17 mouse cellular contexts compared by ENCODE assay signal in the genomic region with DNA sequence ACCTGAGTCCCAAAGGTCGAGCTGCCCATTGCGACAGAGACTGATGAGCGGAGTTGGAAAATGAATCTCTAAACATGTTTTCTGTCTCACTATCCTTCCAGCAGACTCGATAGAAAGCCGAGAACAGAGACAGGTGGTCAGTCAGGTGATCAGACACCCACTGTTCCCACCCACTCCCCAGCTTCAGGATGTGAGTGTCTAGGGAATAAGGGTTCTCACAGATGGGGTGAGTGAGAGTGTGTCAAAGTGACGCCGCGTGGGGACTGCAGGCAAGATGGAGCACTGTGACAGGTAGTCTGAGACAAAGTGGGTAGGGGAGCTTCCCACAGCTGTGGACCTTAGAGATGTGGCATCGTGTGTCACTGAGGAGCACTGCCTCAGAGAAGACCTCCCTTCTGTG.
A peak's percentile ranks its signal among the peaks of the same experiment; 100 is the strongest.
DNase-seq lines count a peak whose midpoint lies in the region; ATAC-seq lines count a peak whose summit lies in the region.
"Had no signal": no experiment of that assay in that cellular context is flagged by ENCODE, and none has a peak within 500 bp of the region (broad histone marks: within the 10 kb centered on the region; RNA-seq: fewer than 3 reads in every experiment).

No protein-coding gene starts in this region.

- H3K27me3 ChIP-seq in megakaryocyte, embryonic 14.5 days (replicated peaks), result peaks cover 4% of the 10 kb centered on the region
- H3K27me3 ChIP-seq: embryonic facial prominence, embryonic 12.5 days had no signal

- no peak for ATAC-seq in megakaryocyte, adult 5-6 weeks (ENCODE audit: poor library complexity, severe bottlenecking)

- no peaks in the 10 kb centered on the region for H3K36me3 ChIP-seq in megakaryocyte, embryonic 14.5 days (replicated peaks; ENCODE audit: low read length)
- H3K36me3 ChIP-seq: embryonic facial prominence, embryonic 12.5 days; heart, embryonic 15.5 days; midbrain, embryonic 10.5 days; neural tube, embryonic 12.5 days had no signal

- DNase-seq in cerebellum, adult 8-10 months, result peak; percentile 21
- DNase-seq in cerebellum, postnatal 36 days, result no peak
- DNase-seq in heart, adult 11 months, result peak; percentile 11
- no peak for DNase-seq in heart, adult 8-10 months (ENCODE audit: low spot score)
- no peak for DNase-seq in c-Kit-positive CD71-positive TER-119-positive erythroid progenitor cells, embryonic 14.5 days (ENCODE audit: low spot score)
- DNase-seq: adrenal gland, adult 2 months; heart, adult 18-20 months; kidney, adult 9 months; kidney, postnatal 4 days; lung, adult 18-20 months; thymus, postnatal 4 days had no signal

- peak overlapping the region; percentile 34 for H3K4me3 ChIP-seq in megakaryocyte, embryonic 14.5 days (replicated peaks)
- H3K4me3 ChIP-seq: embryonic facial prominence, embryonic 12.5 days; heart, embryonic 15.5 days; midbrain, embryonic 10.5 days; neural tube, embryonic 12.5 days had no signal

- H3K4me1 ChIP-seq in megakaryocyte, embryonic 14.5 days, result no peaks in the 10 kb centered on the region
- H3K4me1 ChIP-seq: heart, embryonic 15.5 days; neural tube, embryonic 12.5 days had no signal

- peaks cover 65% of the 10 kb centered on the region for H3K9me3 ChIP-seq in megakaryocyte, embryonic 14.5 days
- H3K9me3 ChIP-seq: heart, embryonic 15.5 days; midbrain, embryonic 10.5 days had no signal

Comparison
In these comparisons a context has a peak if more than half of its experiments do, and no peak if none do; other contexts are left out.
1. DNase-seq: peak in cerebellum, adult 8-10 months (single experiment) and heart, adult 11 months (single experiment); none in cerebellum, postnatal 36 days (0 of 2), heart, adult 8-10 months (single experiment) and c-Kit-positive CD71-positive TER-119-positive erythroid progenitor cells, embryonic 14.5 days (single experiment).